Mouse (Mus musculus): ENCODE results near the gene 1700022I11Rik. TPM values are rescaled to one million over a fixed set of nuclear protein-coding genes. Genes with fewer than 3 reads are reported as not detected.
A peak's percentile ranks its signal among the peaks of the same experiment; 100 is the strongest.

The 1700022I11Rik gene
- polyA plus RNA-seq, 1 experiment from 2014 or later = 0.43 TPM

DNA sequence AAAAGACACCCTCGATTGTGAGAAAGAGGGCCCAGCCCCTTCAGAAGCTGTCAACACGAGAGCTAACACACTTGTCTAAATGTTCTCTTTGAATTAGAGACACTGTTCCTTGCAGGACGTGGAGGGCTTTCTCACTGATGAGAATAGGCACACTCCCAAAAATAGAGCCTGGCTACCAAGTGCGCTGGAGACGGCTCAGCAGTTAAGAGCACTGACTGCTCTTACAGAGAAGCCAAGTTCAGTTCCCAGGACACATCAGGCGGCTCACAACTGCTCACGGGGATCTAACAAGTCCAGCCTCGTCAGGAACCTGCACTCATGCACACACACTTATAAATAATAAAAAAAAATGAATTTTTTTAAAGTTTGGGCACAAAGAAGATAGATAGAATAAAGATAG is 10.5 kb upstream of the 1700022I11Rik start:
- H3K9me3 ChIP-seq (ENCODE audit: control insufficient read depth) = no peaks in the 10 kb centered on the region
- no peaks in the 10 kb centered on the region for H3K4me1 ChIP-seq (replicated peaks; ENCODE audit: control insufficient read depth, insufficient read depth, low read length)
- H3K27ac ChIP-seq (ENCODE audit: low read depth, low read length) = no peak overlapping the region
- no peak overlapping the region for H3K4me2 ChIP-seq (replicated peaks; ENCODE audit: low read depth)
- no peak overlapping the region for H3K9ac ChIP-seq (ENCODE audit: low read depth, low read length)
- WGBS = 73% methylated on average over 8 of the region's 8 CpGs
- H3K4me3 ChIP-seq (ENCODE audit: low read depth, low read length) = no peak overlapping the region
- 0 out of 2 replicates have a peak, but pooled peaks cover 2% of the 10 kb centered on the region for H3K27me3 ChIP-seq (replicated peaks; ENCODE audit: control insufficient read depth, insufficient read depth, low read length)
- TF ChIP-seq CTCF (IDR thresholded peaks at IDR 0.05; ENCODE audit: low read depth) = no peak
- no peak for ATAC-seq
- H3K36me3 ChIP-seq (ENCODE audit: control insufficient read depth, insufficient read depth) = peaks cover 21% of the 10 kb centered on the region

DNA sequence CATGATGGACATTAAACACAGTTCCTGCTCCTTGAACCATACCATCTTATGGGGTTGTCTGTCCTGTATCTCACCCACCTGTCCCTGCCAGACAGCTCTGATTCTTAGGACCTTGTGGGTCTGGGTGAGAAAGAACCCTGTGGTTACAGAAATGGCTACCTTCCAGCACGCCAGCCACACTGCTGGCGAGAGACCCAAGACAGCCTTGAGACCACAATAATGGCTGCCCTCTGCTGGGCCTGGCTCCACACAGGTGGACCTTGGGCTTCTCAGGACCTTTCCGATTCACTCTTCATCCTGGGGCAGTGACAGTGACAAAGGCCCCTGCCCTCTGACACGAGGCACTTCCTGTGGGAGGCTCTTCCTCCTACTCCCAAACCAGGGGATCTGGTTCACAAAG is 10.0 kb upstream of the 1700022I11Rik start:
- no peak for TF ChIP-seq CTCF (IDR thresholded peaks at IDR 0.05; ENCODE audit: low read depth)
- no peaks in the 10 kb centered on the region for H3K9me3 ChIP-seq (ENCODE audit: control insufficient read depth)
- H3K4me2 ChIP-seq (replicated peaks; ENCODE audit: low read depth) = no peak overlapping the region
- no peak overlapping the region for H3K4me3 ChIP-seq (ENCODE audit: low read depth, low read length)
- no peak overlapping the region for H3K9ac ChIP-seq (ENCODE audit: low read depth, low read length)
- peaks cover 21% of the 10 kb centered on the region for H3K36me3 ChIP-seq (ENCODE audit: control insufficient read depth, insufficient read depth)
- WGBS = 64% methylated on average over 4 of the region's 4 CpGs
- no peaks in the 10 kb centered on the region for H3K4me1 ChIP-seq (replicated peaks; ENCODE audit: control insufficient read depth, insufficient read depth, low read length)
- H3K27ac ChIP-seq (ENCODE audit: low read depth, low read length) = no peak overlapping the region
- ATAC-seq = no peak
- 0 out of 2 replicates have a peak, but pooled peaks cover 3% of the 10 kb centered on the region for H3K27me3 ChIP-seq (replicated peaks; ENCODE audit: control insufficient read depth, insufficient read depth, low read length)

DNA sequence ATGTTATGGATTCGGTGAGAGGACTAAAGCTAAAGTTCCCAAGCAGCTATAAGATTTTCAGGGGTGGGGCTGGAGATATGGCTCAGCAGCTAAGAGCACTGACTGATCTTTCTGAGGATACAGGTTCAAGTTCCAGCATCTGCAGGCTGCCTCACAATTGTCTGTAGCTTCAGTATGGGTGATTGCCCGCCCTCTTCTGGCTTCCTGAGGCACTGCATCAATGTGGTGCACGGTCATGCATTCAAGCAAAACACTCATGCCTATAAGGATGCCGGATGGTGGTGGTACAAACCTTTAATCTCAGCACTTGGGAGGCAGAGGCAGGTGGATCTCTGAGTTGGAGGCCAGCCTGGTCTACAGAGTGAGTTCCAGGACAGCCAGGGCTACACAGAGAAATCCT is 7.8 kb upstream of the 1700022I11Rik start:
- Histone ChIP-seq H3K4me2 (replicated peaks; ENCODE audit: low read depth) (no peak overlapping the region), H3K36me3 (ENCODE audit: control insufficient read depth, insufficient read depth) (peaks cover 18% of the 10 kb centered on the region), H3K9me3 (ENCODE audit: control insufficient read depth) (no peaks in the 10 kb centered on the region), H3K4me3 (ENCODE audit: low read depth, low read length) (no peak overlapping the region), H3K4me1 (replicated peaks; ENCODE audit: control insufficient read depth, insufficient read depth, low read length) (no peaks in the 10 kb centered on the region), H3K9ac (ENCODE audit: low read depth, low read length) (no peak overlapping the region), H3K27ac (ENCODE audit: low read depth, low read length) (no peak overlapping the region), H3K27me3 (replicated peaks; ENCODE audit: control insufficient read depth, insufficient read depth, low read length) (peaks cover 6% of the 10 kb centered on the region; the same call in 1 of the 2 replicates)
- WGBS = 28% methylated on average over 4 of the region's 4 CpGs
- no peak for ATAC-seq
- TF ChIP-seq CTCF (IDR thresholded peaks at IDR 0.05; ENCODE audit: low read depth) = peak; percentile 83

DNA sequence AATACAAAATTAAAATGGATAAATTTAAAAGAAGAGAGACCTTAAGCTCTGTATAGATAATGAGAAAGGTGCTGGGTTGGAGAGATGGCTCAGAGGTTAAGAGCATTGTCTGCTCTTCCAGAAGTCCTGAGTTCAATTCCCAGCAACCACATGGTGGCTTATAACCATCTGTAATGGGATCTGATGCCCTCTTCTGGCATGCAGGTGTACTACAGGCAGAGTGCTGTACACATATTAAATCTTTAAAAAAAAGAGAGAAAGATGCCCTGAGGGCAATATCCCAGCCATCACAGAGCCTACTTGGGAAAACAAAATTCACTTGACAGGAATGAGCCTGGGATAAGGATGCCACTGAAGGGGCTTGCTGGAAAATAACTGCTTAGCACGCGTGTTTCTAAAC is 5.9 kb upstream of the 1700022I11Rik start:
- Histone ChIP-seq H3K4me1 (replicated peaks; ENCODE audit: control insufficient read depth, insufficient read depth, low read length) (no peaks in the 10 kb centered on the region), H3K4me3 (ENCODE audit: low read depth, low read length) (no peak overlapping the region), H3K9me3 (ENCODE audit: control insufficient read depth) (no peaks in the 10 kb centered on the region), H3K27me3 (replicated peaks; ENCODE audit: control insufficient read depth, insufficient read depth, low read length) (peaks cover 6% of the 10 kb centered on the region; the same call in 1 of the 2 replicates), H3K9ac (ENCODE audit: low read depth, low read length) (no peak overlapping the region), H3K4me2 (replicated peaks; ENCODE audit: low read depth) (no peak overlapping the region), H3K27ac (ENCODE audit: low read depth, low read length) (no peak overlapping the region), H3K36me3 (ENCODE audit: control insufficient read depth, insufficient read depth) (no peaks in the 10 kb centered on the region; the same call in 1 of the 2 replicates)
- no peak for ATAC-seq
- 94% methylated on average over 2 of the region's 2 CpGs for WGBS
- TF ChIP-seq CTCF (IDR thresholded peaks at IDR 0.05; ENCODE audit: low read depth) = peak; percentile 47

DNA sequence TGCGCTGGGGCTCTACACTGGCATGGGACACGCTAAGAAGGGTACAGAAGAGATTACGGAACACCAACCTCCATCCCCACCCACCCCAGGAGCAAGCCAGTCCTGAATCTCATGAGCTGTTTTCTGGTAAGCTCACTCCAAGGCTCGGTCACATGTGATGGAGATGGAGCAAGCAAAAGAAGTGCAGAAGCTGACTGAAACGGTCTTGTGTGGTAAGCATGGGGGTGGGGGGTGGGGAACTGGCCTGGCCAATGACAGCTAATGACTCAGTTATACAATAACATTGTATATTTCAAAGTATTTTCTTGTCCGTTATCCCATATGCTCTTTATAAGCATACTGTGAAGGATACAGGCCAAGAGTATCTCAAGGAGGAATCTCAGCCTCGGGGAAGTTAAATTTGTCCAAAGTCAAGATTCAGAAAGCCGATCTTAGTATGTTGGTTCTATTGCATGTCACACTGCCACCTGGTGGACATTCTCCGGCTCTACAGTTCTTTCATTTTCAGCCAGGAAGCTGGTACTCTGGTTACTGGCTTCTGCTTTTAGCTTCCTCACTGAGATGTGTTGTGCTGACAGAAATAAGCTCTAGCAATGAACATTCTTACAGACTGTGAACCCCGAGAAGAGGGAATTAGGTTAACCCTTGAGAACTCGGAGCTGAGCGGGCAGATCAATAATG is 4.2 kb upstream of the 1700022I11Rik start:
- H3K27me3 ChIP-seq (replicated peaks; ENCODE audit: control insufficient read depth, insufficient read depth, low read length) = peaks cover 6% of the 10 kb centered on the region; the same call in 1 of the 2 replicates
- peak; percentile 90 for TF ChIP-seq CTCF (IDR thresholded peaks at IDR 0.05; ENCODE audit: low read depth)
- no peaks in the 10 kb centered on the region for H3K4me1 ChIP-seq (replicated peaks; ENCODE audit: control insufficient read depth, insufficient read depth, low read length)
- peak overlapping the region; percentile 37; the same call in 1 of the 2 replicates for H3K4me2 ChIP-seq (replicated peaks; ENCODE audit: low read depth)
- H3K4me3 ChIP-seq (ENCODE audit: low read depth, low read length) = 0 out of 2 replicates have a peak overlapping the region, but pooled peaks have one; percentile 12
- no peaks in the 10 kb centered on the region for H3K9me3 ChIP-seq (ENCODE audit: control insufficient read depth)
- no peak overlapping the region for H3K27ac ChIP-seq (ENCODE audit: low read depth, low read length)
- no peak overlapping the region for H3K9ac ChIP-seq (ENCODE audit: low read depth, low read length)
- H3K36me3 ChIP-seq (ENCODE audit: control insufficient read depth, insufficient read depth) = no peaks in the 10 kb centered on the region
- WGBS = 15% methylated on average over 12 of the region's 12 CpGs
- no peak for ATAC-seq

DNA sequence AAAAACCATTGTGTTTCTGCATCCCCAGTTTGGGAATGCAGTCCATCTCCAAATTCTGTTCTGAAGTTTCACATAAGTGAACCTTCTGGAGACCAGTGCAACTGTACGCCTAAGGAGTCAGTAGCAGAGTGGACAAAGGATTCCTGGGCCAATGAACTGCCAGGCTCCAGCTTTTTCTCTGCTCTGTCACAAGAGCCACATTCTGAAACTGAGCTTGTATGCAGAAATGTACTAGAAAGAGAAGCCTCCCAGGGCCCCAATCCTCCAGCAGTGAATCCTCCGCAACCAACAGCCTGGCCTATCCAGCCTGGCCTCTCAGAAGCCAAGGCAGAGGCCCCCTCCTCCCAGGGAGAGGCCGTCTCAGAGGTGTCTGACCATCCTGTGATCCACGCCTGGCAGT is 3.5 kb downstream of the 1700022I11Rik start:
- no peaks in the 10 kb centered on the region for H3K9me3 ChIP-seq (ENCODE audit: control insufficient read depth)
- H3K4me1 ChIP-seq (replicated peaks; ENCODE audit: control insufficient read depth, insufficient read depth, low read length) = no peaks in the 10 kb centered on the region
- no peak overlapping the region for H3K27ac ChIP-seq (ENCODE audit: low read depth, low read length)
- no peak for ATAC-seq
- H3K36me3 ChIP-seq (ENCODE audit: control insufficient read depth, insufficient read depth) = no peaks in the 10 kb centered on the region
- TF ChIP-seq CTCF (IDR thresholded peaks at IDR 0.05; ENCODE audit: low read depth) = no peak
- H3K4me3 ChIP-seq (ENCODE audit: low read depth, low read length) = no peak overlapping the region
- 72% methylated on average over 4 of the region's 4 CpGs for WGBS
- H3K27me3 ChIP-seq (replicated peaks; ENCODE audit: control insufficient read depth, insufficient read depth, low read length) = no peaks in the 10 kb centered on the region
- H3K4me2 ChIP-seq (replicated peaks; ENCODE audit: low read depth) = no peak overlapping the region
- H3K9ac ChIP-seq (ENCODE audit: low read depth, low read length) = no peak overlapping the region

Data from intestine, postnatal 0 days (tissue).